Mouse (Mus musculus): ENCODE measurements around the gene Cdk4. TPM values are rescaled to one million over a fixed set of nuclear protein-coding genes. Genes with fewer than 3 reads are reported as not detected.
"Not testable (repeated sequence)": the region's sequence is repeated elsewhere in the genome, so short reads cannot be mapped to it uniquely, and the experiment has no call there.

Gene Cdk4
- polyA plus RNA-seq, 1 experiment from 2014 or later: 1,639 TPM

DNA sequence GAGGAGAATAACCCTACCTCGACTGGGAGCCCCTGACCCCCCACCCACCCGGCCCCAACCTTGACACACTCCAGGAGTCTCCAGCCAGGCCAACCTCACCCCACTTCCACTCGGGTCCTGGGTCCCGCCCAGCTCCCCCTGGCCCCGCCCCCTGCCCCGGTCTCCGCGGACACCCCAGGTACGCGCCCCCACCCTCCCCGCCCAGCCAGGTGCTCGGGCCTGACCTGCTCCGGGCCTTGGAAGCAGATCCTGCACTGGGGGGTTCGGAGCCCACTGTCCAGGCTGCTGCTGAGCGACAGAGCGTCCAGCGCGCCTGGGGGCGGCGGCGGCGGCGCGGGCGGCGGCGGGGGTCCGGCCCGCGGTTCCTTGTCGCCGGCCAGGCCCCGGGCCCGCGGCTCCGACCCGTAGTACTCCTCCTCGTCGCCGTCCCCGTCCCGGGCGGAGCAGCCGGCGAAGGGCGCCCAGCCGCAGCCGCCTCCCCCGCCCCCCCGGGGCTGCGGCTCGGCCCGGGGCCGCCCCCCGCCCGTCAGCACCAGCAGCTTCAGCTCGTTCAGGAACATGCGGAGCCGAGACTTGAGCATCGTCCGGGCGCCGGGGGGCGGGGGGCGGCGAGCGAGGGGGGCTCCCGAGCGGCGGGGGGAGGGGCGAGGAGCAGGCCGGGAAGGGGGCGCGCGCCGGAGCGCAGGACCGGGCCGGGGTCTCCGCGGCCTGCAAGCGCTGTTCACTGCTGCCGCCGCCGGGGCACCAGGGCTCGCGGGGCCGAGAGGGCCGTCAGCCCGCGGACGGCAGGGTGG lies 4.0 kb upstream of the Cdk4 start:
- WGBS: under 1% methylated on average over 37 of the region's 92 CpGs
- peaks cover 56% of the 10 kb centered on the region for H3K4me1 ChIP-seq (replicated peaks)

DNA sequence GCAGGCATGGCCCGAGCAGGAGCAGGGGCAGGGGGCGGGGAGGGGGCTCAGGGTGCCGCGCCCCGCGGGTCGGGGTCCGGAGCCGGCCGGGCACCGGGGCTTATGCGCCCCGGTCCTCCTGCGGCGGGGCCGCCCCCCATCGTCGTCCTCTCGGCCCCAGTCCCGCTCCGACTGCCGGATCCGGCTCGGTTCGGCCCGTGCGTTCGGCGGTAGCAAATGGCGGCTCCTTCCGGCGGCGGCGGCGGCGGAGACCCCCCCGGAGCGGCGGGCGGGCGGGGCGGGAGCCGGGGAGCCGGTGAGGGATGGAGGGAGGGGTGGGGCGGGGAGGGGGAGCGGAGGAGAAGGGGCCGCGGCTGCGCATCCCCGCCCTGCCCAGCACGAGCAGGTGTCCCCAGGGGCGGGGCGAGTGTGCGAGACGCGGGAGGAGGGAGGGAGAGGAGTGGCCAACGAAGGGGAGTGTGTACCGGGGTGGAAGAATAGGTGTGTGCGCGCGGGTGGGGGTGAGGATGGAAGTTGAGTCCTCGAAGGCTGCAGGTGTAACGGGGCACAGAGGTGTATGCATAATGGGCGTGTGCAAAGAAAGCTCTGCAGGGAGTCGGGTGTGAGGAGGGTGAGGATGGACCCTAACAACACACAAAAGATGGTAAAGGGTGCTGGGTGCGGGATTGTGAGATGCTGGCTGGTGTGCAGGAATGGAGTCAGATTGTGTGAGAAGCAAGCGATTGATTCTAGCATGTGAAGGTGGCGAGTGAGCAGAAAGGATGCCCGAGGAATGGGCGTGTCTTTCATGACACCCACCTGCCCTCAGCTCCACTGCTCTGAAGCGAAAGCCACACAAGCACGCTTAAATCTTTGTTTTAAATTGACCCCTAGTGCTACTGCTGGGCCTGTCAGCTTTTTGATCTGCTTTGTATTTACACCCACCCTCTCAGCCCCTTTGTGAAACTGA lies 3.1 kb upstream of the Cdk4 start, which contains the start of gene March9:
March9 (minus strand) TSS at position 217 of the 949 bp plus-strand sequence.
- peak within 1 kb of the TSS; percentile 96 for H3K9ac ChIP-seq (replicated peaks)
- peak within 1 kb of the TSS; percentile 88 for H3K4me2 ChIP-seq (replicated peaks)
- no peaks in the 10 kb centered on the region for H3K9me3 ChIP-seq
- ATAC-seq: peak; percentile 16
- H3K27ac ChIP-seq: peak within 1 kb of the TSS; percentile 98
- peaks cover 30% of the 10 kb centered on the region for H3K36me3 ChIP-seq
- WGBS: 2% methylated on average over 29 of the region's 72 CpGs
- H3K27me3 ChIP-seq: no peaks in the 10 kb centered on the region
- peaks cover 58% of the 10 kb centered on the region for H3K4me1 ChIP-seq (replicated peaks)
- H3K4me3 ChIP-seq (replicated peaks): peak within 1 kb of the TSS; percentile 94

More for the DNA sequence above, 4.0 kb upstream of the Cdk4 start:
- Histone ChIP-seq H3K36me3 (peaks cover 33% of the 10 kb centered on the region), H3K4me3 (replicated peaks) (peak overlapping the region; percentile 94), H3K27ac (peak overlapping the region; percentile 98), H3K4me2 (replicated peaks) (peak overlapping the region; percentile 88), H3K9me3 (no peaks in the 10 kb centered on the region), H3K9ac (replicated peaks) (peak overlapping the region; percentile 96), H3K27me3 (no peaks in the 10 kb centered on the region)
- ATAC-seq: peak; percentile 1; the same call in 1 of the 2 replicates

DNA sequence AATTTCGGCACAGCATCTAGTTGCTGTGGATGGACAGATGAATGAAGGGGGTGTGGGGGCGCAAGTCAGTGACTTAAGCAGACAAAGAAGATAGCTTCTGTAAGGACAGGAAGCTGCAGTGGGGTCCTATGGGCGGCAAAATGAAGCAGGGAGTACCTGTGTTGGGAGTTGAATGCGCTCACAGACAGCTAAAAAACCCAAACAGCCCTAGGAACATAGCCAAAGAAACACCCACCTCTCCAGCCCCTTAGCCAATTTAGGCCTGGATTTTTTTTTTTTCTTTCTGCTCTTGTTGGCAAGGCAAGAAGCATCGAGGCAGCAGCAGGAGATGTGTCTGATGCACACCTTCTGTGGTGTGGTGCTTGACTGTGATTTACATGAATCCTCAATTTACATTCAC lies 2.2 kb upstream of the Cdk4 start:
- peak overlapping the region; percentile 96 for H3K9ac ChIP-seq (replicated peaks)
- H3K4me2 ChIP-seq (replicated peaks): peak overlapping the region; percentile 88
- no peaks in the 10 kb centered on the region for H3K9me3 ChIP-seq
- H3K36me3 ChIP-seq: peaks cover 30% of the 10 kb centered on the region
- no peaks in the 10 kb centered on the region for H3K27me3 ChIP-seq
- peak overlapping the region; percentile 98 for H3K27ac ChIP-seq
- H3K4me3 ChIP-seq (replicated peaks): peak overlapping the region; percentile 94
- peaks cover 56% of the 10 kb centered on the region for H3K4me1 ChIP-seq (replicated peaks)
- 30% methylated on average over 5 of the region's 5 CpGs for WGBS
- no peak for ATAC-seq

DNA sequence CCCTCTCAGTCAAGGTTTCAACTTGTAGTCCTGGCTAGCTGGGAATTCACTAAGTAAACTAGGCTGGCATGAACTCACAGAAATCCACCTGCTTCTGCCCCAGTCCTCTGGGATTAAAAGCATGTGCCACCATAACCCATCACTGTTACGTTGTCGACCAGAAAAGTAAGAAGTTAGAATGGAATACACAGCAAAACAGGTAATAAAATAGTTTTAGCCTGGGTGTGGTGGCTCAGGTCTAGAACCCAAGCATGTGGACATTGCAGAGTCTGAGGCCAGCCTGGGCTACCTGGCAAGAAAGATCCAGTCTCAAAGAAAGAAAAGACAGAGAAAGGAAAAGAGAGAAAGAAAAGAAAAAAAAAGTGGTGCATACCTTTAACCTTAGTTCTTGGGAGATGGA lies 1.8 kb upstream of the Cdk4 start:
- no peak for ATAC-seq
- H3K4me2 ChIP-seq (replicated peaks): peak overlapping the region; percentile 88
- 71% methylated on average over 2 of the region's 2 CpGs for WGBS
- peaks cover 59% of the 10 kb centered on the region for H3K4me1 ChIP-seq (replicated peaks)
- no peaks in the 10 kb centered on the region for H3K27me3 ChIP-seq
- H3K9me3 ChIP-seq: no peaks in the 10 kb centered on the region
- H3K9ac ChIP-seq (replicated peaks): peak overlapping the region; percentile 96
- H3K27ac ChIP-seq: peak overlapping the region; percentile 98
- H3K36me3 ChIP-seq: peaks cover 30% of the 10 kb centered on the region
- H3K4me3 ChIP-seq (replicated peaks): peak overlapping the region; percentile 94

DNA sequence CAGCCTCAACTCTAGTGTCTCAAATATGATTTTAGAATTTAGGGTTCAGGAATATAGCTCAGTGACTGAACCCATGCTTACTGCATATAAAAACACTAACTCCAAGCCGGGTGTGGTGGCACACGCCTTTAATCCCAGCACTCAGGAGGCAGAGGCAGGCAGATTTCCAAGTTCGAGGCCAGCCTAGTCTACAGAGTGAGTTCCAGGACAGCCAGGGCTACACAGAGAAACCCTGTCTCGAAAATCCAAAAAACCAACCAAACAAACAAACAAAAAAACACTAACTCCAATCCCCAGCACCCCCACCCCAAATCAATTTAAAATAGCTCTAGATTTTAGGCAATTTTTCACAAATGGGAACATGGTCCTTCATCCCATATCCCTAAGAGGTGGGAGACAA lies 1.2 kb upstream of the Cdk4 start:
- H3K4me3 ChIP-seq (replicated peaks): not testable (repeated sequence)
- WGBS: 89% methylated on average over 4 of the region's 4 CpGs

DNA sequence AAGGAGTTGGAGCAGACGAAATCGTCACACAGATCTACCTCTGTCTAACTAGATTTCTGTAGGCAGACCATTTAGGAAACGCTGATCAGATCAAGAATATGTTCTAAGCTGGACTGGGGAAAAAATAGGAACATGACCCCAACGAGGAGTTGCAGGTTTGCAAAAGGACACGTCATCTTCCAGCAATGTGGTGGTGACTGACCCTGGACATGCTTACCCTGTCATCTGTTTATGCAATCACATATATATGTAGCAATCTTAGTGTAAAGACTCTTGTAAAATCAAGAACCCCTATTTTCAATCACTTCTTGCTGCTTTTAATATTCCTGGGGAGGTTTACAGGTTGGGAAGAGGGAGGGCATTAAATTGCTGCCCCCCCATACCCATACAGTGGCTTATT lies 831 bp upstream of the Cdk4 start:
- Histone ChIP-seq H3K4me1 (replicated peaks) (peaks cover 56% of the 10 kb centered on the region), H3K27ac (peak overlapping the region; percentile 82), H3K4me3 (replicated peaks) (no peak overlapping the region; the same call in 1 of the 2 replicates), H3K4me2 (replicated peaks) (peak overlapping the region; percentile 45; the same call in 1 of the 2 replicates), H3K27me3 (no peaks in the 10 kb centered on the region), H3K9me3 (no peaks in the 10 kb centered on the region), H3K9ac (replicated peaks) (no peak overlapping the region), H3K36me3 (peaks cover 30% of the 10 kb centered on the region)
- WGBS: 76% methylated on average over 5 of the region's 5 CpGs
- ATAC-seq: no peak

More for the DNA sequence above, 1.2 kb upstream of the Cdk4 start:
- peak overlapping the region; percentile 82 for H3K27ac ChIP-seq
- not testable (repeated sequence) for H3K9ac ChIP-seq (replicated peaks); H3K9me3 ChIP-seq; H3K4me2 ChIP-seq (replicated peaks); ATAC-seq; H3K27me3 ChIP-seq
- H3K4me1 ChIP-seq (replicated peaks): peaks cover 60% of the 10 kb centered on the region
- H3K36me3 ChIP-seq: peaks cover 30% of the 10 kb centered on the region

DNA sequence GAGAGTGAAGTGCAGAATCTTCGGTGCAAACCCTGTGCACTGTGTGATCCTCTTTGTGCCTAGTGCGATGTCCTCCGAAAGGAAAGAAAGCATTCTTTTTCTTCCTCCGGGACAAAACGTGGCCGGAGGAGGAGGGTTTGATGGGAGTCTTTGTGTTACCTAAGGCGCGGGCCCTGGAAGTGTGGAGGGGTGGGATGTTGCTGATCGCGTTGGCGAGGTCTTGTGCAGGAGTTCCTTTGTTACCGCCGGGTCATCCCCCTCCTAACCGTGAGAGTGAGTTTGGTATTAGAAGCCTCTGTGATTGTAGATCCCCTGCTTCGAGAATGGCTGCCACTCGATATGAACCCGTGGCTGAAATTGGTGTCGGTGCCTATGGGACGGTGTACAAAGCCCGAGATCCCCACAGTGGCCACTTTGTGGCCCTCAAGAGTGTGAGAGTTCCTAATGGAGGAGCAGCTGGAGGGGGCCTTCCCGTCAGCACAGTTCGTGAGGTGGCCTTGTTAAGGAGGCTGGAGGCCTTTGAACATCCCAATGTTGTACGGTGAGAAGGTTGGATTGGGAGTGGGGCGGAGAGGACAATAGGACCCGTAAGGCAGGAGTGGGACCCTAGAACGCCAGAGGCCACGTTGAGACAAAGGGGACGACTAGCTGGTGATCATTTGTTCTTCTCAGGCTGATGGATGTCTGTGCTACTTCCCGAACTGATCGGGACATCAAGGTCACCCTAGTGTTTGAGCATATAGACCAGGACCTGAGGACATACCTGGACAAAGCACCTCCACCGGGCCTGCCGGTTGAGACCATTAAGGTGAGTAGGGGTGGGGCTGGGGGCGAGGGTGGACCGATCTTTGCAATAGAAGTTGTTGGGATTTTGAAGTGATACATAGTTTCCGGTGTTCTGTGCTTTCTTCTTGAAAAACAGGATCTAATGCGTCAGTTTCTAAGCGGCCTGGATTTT lies 858 bp downstream of the Cdk4 start:
- H3K27ac ChIP-seq: peak overlapping the region; percentile 90
- H3K27me3 ChIP-seq: no peaks in the 10 kb centered on the region
- H3K4me2 ChIP-seq (replicated peaks): peak overlapping the region; percentile 93
- H3K4me1 ChIP-seq (replicated peaks): peaks cover 57% of the 10 kb centered on the region
- peak overlapping the region; percentile 96 for H3K9ac ChIP-seq (replicated peaks)
- peaks cover 40% of the 10 kb centered on the region for H3K36me3 ChIP-seq
- WGBS: 13% methylated on average over 37 of the region's 37 CpGs
- peak; percentile 0; the same call in 1 of the 2 replicates for ATAC-seq
- H3K9me3 ChIP-seq: no peaks in the 10 kb centered on the region
- peak overlapping the region; percentile 77 for H3K4me3 ChIP-seq (replicated peaks)

DNA sequence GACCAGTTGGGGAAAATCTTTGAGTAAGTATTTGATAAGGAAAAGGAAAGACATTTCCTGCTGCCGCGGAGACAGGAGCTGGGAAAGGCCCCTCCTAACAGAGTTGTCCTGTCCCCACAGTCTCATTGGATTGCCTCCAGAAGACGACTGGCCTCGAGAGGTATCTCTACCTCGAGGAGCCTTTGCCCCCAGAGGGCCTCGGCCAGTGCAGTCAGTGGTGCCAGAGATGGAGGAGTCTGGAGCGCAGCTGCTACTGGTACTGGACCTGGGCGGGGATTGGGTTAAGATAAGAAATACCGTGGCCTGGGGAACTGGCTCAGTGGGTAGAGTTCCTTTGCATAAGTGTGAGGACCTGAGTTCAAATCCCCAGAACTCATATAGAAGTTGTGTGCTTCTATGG lies 2.6 kb downstream of the Cdk4 start:
- no peak overlapping the region for H3K4me2 ChIP-seq (replicated peaks)
- no peaks in the 10 kb centered on the region for H3K9me3 ChIP-seq
- no peak for ATAC-seq
- no peaks in the 10 kb centered on the region for H3K27me3 ChIP-seq
- peaks cover 40% of the 10 kb centered on the region for H3K36me3 ChIP-seq
- WGBS: 91% methylated on average over 9 of the region's 9 CpGs
- 0 out of 2 replicates have a peak overlapping the region, but pooled peaks have one; percentile 21 for H3K27ac ChIP-seq
- H3K9ac ChIP-seq (replicated peaks): no peak overlapping the region
- H3K4me3 ChIP-seq (replicated peaks): peak overlapping the region; percentile 17; the same call in 1 of the 2 replicates
- peaks cover 60% of the 10 kb centered on the region for H3K4me1 ChIP-seq (replicated peaks)

DNA sequence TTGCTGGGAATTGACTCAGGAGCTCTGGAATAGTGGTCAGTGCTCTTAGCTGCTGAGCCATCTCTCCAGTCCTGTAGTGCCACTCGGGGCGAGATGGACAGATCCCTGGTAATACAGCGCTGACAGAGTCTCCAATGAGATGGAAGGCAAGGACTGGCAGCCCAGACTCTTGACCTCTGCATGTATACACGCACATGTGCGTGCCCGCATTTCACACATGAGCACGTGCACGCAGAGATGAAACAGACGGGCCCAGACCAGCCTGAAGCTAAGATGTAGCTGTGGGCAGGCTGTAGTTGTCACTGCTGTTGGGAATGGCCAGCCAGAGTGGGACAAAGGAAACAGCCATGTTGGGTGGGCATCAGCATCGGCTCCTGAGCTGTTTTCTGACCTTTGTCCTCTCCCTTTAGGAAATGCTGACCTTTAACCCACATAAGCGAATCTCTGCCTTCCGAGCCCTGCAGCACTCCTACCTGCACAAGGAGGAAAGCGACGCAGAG lies 3.2 kb downstream of the Cdk4 start:
- WGBS: 88% methylated on average over 14 of the region's 14 CpGs

DNA sequence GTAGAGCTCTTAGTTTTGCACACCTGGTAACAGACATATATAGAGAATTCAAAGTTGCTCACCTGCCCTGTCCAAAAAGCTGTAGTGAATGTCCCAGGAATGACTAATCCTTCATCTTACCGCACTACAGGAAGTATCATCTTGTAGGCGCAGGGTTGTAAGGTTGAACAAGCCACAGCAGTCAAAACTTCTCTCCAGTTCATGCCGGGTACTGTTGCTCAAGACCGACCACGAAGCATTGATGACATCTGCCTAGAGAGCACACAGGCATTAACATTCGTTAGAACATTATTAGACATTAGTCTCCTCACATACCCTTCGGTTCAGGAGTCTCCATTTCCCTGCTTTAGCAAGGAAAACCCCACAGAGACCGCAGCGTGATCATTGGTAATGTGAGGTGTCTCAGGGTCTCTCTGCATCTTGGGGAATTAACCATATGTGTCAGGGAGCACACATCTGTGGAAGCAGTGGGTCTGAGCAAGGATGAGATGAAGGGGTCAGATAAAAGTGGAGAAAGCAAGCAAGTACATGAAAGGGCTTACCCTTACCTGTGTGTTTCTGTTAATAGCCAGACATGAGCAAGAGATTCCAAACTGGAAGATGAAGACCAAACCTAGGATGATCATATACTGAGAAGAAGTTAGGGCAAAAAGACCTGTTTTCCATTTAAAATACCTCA lies 5.2 kb downstream of the Cdk4 start:
- H3K4me2 ChIP-seq (replicated peaks): peak overlapping the region; percentile 70
- peaks cover 49% of the 10 kb centered on the region for H3K4me1 ChIP-seq (replicated peaks)
- peak overlapping the region; percentile 63 for H3K9ac ChIP-seq (replicated peaks)
- H3K9me3 ChIP-seq: no peaks in the 10 kb centered on the region
- no peaks in the 10 kb centered on the region for H3K27me3 ChIP-seq
- peak overlapping the region; percentile 66 for H3K4me3 ChIP-seq (replicated peaks)
- peaks cover 40% of the 10 kb centered on the region for H3K36me3 ChIP-seq
- ATAC-seq: no peak
- 80% methylated on average over 9 of the region's 9 CpGs for WGBS
- H3K27ac ChIP-seq: peak overlapping the region; percentile 92; the same call in 1 of the 2 replicates

More for the DNA sequence above, 3.2 kb downstream of the Cdk4 start:
- ATAC-seq: no peak
- H3K36me3 ChIP-seq: peaks cover 40% of the 10 kb centered on the region
- H3K27ac ChIP-seq: peak overlapping the region; percentile 2; the same call in 1 of the 2 replicates
- no peaks in the 10 kb centered on the region for H3K27me3 ChIP-seq
- peaks cover 59% of the 10 kb centered on the region for H3K4me1 ChIP-seq (replicated peaks)
- 0 out of 2 replicates have a peak overlapping the region, but pooled peaks have one; percentile 8 for H3K4me3 ChIP-seq (replicated peaks)
- H3K9me3 ChIP-seq: no peaks in the 10 kb centered on the region
- no peak overlapping the region for H3K4me2 ChIP-seq (replicated peaks)
- H3K9ac ChIP-seq (replicated peaks): no peak overlapping the region

Measured in midbrain, embryonic 13.5 days (tissue).